Mouse (Mus musculus): ENCODE measurements around the gene Nkiras2. TPM values are rescaled to one million over a fixed set of nuclear protein-coding genes. Genes with fewer than 3 reads are reported as not detected.
"Not testable (repeated sequence)": the region's sequence is repeated elsewhere in the genome, so short reads cannot be mapped to it uniquely, and the experiment has no call there.

Nkiras2 gene
- polyA plus RNA-seq, 1 experiment from 2014 or later: 108 TPM

DNA sequence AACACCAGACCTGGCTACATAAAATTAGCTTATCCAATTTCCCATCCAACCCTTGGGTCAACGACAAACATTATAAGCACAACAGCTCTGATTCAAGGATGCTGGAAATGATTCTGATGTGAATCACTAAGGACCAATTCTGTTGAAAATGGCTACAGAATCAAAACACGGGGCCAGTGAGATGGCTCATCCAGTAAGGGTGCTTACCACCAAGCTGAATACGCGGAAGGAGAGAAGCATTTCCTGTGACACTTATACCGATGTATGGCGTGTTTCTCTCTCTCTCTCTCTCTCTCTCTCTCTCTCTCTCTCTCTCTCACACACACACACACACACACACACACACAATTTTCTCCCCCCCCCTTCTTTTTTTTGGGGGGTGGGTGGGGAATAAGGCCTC is 11.9 kb upstream of the Nkiras2 start:
- H3K4me2 ChIP-seq (ENCODE audit: low read depth, low read length): no peak overlapping the region
- no peak overlapping the region for H3K9ac ChIP-seq (replicated peaks; ENCODE audit: low read depth, low read length)
- H3K4me1 ChIP-seq (ENCODE audit: control insufficient read depth, insufficient read depth, low read length): peaks cover 8% of the 10 kb centered on the region
- no peaks in the 10 kb centered on the region for H3K36me3 ChIP-seq (ENCODE audit: control insufficient read depth, insufficient read depth, low read length)
- no peaks in the 10 kb centered on the region for H3K27me3 ChIP-seq (ENCODE audit: control insufficient read depth, insufficient read depth, low read length)
- no peaks in the 10 kb centered on the region for H3K9me3 ChIP-seq (ENCODE audit: control insufficient read depth, low read length)
- no peak overlapping the region for H3K4me3 ChIP-seq (ENCODE audit: low read depth, low read length)
- 94% methylated on average over 6 of the region's 6 CpGs for WGBS
- H3K27ac ChIP-seq (ENCODE audit: low read depth, low read length): no peak overlapping the region
- ATAC-seq (ENCODE audit: low read depth): no peak

DNA sequence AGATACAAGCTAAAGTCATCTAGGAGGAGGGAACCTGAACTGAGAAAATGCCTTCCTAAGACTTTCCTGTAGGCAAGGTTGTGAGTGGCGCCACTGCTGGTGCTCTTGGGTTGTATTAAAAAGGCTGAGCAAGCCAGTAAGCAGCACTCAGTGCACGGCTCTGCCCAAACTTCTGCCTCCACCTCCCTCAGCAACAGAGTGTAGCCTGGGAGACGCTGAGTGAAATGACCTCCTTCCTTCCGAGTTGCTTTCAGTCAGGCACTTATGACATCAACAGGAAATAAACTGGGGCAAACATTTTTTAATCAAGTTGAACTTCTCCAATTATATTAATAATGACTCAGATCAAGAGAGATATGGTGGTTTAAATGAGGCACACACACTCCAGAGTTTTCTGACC is 10.2 kb upstream of the Nkiras2 start:
- peaks cover 8% of the 10 kb centered on the region for H3K4me1 ChIP-seq (ENCODE audit: control insufficient read depth, insufficient read depth, low read length)
- H3K36me3 ChIP-seq (ENCODE audit: control insufficient read depth, insufficient read depth, low read length): no peaks in the 10 kb centered on the region
- no peaks in the 10 kb centered on the region for H3K9me3 ChIP-seq (ENCODE audit: control insufficient read depth, low read length)
- no peak overlapping the region for H3K4me2 ChIP-seq (ENCODE audit: low read depth, low read length)
- H3K27me3 ChIP-seq (ENCODE audit: control insufficient read depth, insufficient read depth, low read length): no peaks in the 10 kb centered on the region
- H3K4me3 ChIP-seq (ENCODE audit: low read depth, low read length): no peak overlapping the region
- 85% methylated on average over 4 of the region's 4 CpGs for WGBS
- no peak overlapping the region for H3K9ac ChIP-seq (replicated peaks; ENCODE audit: low read depth, low read length)
- no peak overlapping the region for H3K27ac ChIP-seq (ENCODE audit: low read depth, low read length)
- no peak for ATAC-seq (ENCODE audit: low read depth)

GRCm38 (mm10) chr11:100609355-100609996 is 9.6 kb upstream of the Nkiras2 start:
- Histone ChIP-seq H3K9me3 (ENCODE audit: control insufficient read depth, low read length) (no peaks in the 10 kb centered on the region), H3K4me3 (ENCODE audit: low read depth, low read length) (no peak overlapping the region), H3K4me1 (ENCODE audit: control insufficient read depth, insufficient read depth, low read length) (peaks cover 3% of the 10 kb centered on the region), H3K27ac (ENCODE audit: low read depth, low read length) (no peak overlapping the region), H3K36me3 (ENCODE audit: control insufficient read depth, insufficient read depth, low read length) (no peaks in the 10 kb centered on the region), H3K9ac (replicated peaks; ENCODE audit: low read depth, low read length) (no peak overlapping the region), H3K4me2 (ENCODE audit: low read depth, low read length) (no peak overlapping the region), H3K27me3 (ENCODE audit: control insufficient read depth, insufficient read depth, low read length) (no peaks in the 10 kb centered on the region)
- WGBS: 88% methylated on average over 5 of the region's 5 CpGs
- no peak for ATAC-seq (ENCODE audit: low read depth)

DNA sequence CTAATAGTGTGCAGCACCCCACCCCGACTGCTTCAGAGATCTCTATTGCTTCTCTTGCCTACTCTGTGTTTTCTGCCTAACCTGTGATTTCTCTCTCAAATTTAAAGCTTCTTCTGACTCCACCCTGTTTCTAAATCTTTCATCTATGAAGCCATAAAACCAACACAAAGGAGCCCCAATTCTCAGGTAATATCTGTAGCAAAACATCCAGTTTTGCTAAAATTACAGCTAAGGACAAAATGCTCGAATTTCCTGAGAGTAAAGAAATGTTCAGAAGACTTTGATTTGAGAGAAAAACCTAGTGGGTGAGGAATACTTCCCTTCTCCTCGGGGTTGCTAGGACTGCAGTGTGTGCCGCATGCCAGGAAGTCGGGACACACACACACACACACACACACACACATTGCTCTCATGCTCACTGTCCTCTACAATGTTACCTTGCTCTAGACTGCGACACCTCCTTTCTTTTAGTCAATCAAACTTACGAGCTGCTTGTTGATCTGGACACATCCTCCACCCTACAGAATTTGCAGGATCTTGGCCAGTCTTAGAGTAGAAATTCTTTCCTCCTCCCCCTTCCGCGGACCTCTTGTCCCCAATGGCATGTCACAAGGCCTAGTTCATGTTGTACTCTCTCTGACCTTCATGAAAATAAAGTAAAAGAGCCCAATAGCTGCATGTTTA is 8.9 kb upstream of the Nkiras2 start:
- no peaks in the 10 kb centered on the region for H3K9me3 ChIP-seq (ENCODE audit: control insufficient read depth, low read length)
- no peaks in the 10 kb centered on the region; the same call in 1 of the 2 replicates for H3K4me1 ChIP-seq (ENCODE audit: control insufficient read depth, insufficient read depth, low read length)
- H3K4me2 ChIP-seq (ENCODE audit: low read depth, low read length): no peak overlapping the region
- H3K27ac ChIP-seq (ENCODE audit: low read depth, low read length): no peak overlapping the region
- H3K4me3 ChIP-seq (ENCODE audit: low read depth, low read length): no peak overlapping the region
- WGBS: 80% methylated on average over 9 of the region's 9 CpGs
- H3K36me3 ChIP-seq (ENCODE audit: control insufficient read depth, insufficient read depth, low read length): no peaks in the 10 kb centered on the region
- no peak overlapping the region for H3K9ac ChIP-seq (replicated peaks; ENCODE audit: low read depth, low read length)
- H3K27me3 ChIP-seq (ENCODE audit: control insufficient read depth, insufficient read depth, low read length): no peaks in the 10 kb centered on the region
- ATAC-seq (ENCODE audit: low read depth): no peak

GRCm38 (mm10) chr11:100611627-100612026 is 7.4 kb upstream of the Nkiras2 start:
- Histone ChIP-seq H3K4me2 (ENCODE audit: low read depth, low read length) (no peak overlapping the region), H3K9ac (replicated peaks; ENCODE audit: low read depth, low read length) (no peak overlapping the region), H3K27ac (ENCODE audit: low read depth, low read length) (no peak overlapping the region), H3K9me3 (ENCODE audit: control insufficient read depth, low read length) (no peaks in the 10 kb centered on the region), H3K27me3 (ENCODE audit: control insufficient read depth, insufficient read depth, low read length) (no peaks in the 10 kb centered on the region), H3K36me3 (ENCODE audit: control insufficient read depth, insufficient read depth, low read length) (no peaks in the 10 kb centered on the region), H3K4me3 (ENCODE audit: low read depth, low read length) (no peak overlapping the region), H3K4me1 (ENCODE audit: control insufficient read depth, insufficient read depth, low read length) (no peaks in the 10 kb centered on the region; the same call in 1 of the 2 replicates)
- no peak for ATAC-seq (ENCODE audit: low read depth)
- 94% methylated on average over 6 of the region's 6 CpGs for WGBS

GRCm38 (mm10) chr11:100613241-100613640 is 5.8 kb upstream of the Nkiras2 start:
- H3K4me1 ChIP-seq (ENCODE audit: control insufficient read depth, insufficient read depth, low read length): peaks cover 7% of the 10 kb centered on the region
- H3K4me2 ChIP-seq (ENCODE audit: low read depth, low read length): no peak overlapping the region
- H3K27me3 ChIP-seq (ENCODE audit: control insufficient read depth, insufficient read depth, low read length): no peaks in the 10 kb centered on the region
- no peaks in the 10 kb centered on the region for H3K9me3 ChIP-seq (ENCODE audit: control insufficient read depth, low read length)
- no peak overlapping the region for H3K4me3 ChIP-seq (ENCODE audit: low read depth, low read length)
- no peak for ATAC-seq (ENCODE audit: low read depth)
- H3K9ac ChIP-seq (replicated peaks; ENCODE audit: low read depth, low read length): no peak overlapping the region
- no peaks in the 10 kb centered on the region for H3K36me3 ChIP-seq (ENCODE audit: control insufficient read depth, insufficient read depth, low read length)
- 92% methylated on average over 3 of the region's 3 CpGs for WGBS
- no peak overlapping the region for H3K27ac ChIP-seq (ENCODE audit: low read depth, low read length)

- ATAC-seq (ENCODE audit: low read depth): no peak
- no peaks in the 10 kb centered on the region for H3K27me3 ChIP-seq (ENCODE audit: control insufficient read depth, insufficient read depth, low read length)
- WGBS: 85% methylated on average over 5 of the region's 5 CpGs
Observed at GRCm38 (mm10) chr11:100616332-100616731, 2.7 kb upstream of the Nkiras2 start.

GRCm38 (mm10) chr11:100616836-100617235 is 2.2 kb upstream of the Nkiras2 start:
- not testable (repeated sequence) for H3K27me3 ChIP-seq (ENCODE audit: control insufficient read depth, insufficient read depth, low read length); H3K9ac ChIP-seq (replicated peaks; ENCODE audit: low read depth, low read length); H3K4me2 ChIP-seq (ENCODE audit: low read depth, low read length); H3K4me3 ChIP-seq (ENCODE audit: low read depth, low read length); H3K27ac ChIP-seq (ENCODE audit: low read depth, low read length); H3K9me3 ChIP-seq (ENCODE audit: control insufficient read depth, low read length); ATAC-seq (ENCODE audit: low read depth); H3K36me3 ChIP-seq (ENCODE audit: control insufficient read depth, insufficient read depth, low read length)
- peaks cover 11% of the 10 kb centered on the region for H3K4me1 ChIP-seq (ENCODE audit: control insufficient read depth, insufficient read depth, low read length)
- 93% methylated on average over 7 of the region's 7 CpGs for WGBS

More at GRCm38 (mm10) chr11:100616332-100616731, 2.7 kb upstream of the Nkiras2 start:
- H3K4me3 ChIP-seq (ENCODE audit: low read depth, low read length): no peak overlapping the region
- H3K9ac ChIP-seq (replicated peaks; ENCODE audit: low read depth, low read length): no peak overlapping the region
- no peaks in the 10 kb centered on the region for H3K36me3 ChIP-seq (ENCODE audit: control insufficient read depth, insufficient read depth, low read length)
- no peak overlapping the region for H3K27ac ChIP-seq (ENCODE audit: low read depth, low read length)
- H3K4me1 ChIP-seq (ENCODE audit: control insufficient read depth, insufficient read depth, low read length): peaks cover 11% of the 10 kb centered on the region
- H3K4me2 ChIP-seq (ENCODE audit: low read depth, low read length): no peak overlapping the region
- H3K9me3 ChIP-seq (ENCODE audit: control insufficient read depth, low read length): no peaks in the 10 kb centered on the region

GRCm38 (mm10) chr11:100617480-100617879 is 1.6 kb upstream of the Nkiras2 start:
- WGBS: 96% methylated on average over 4 of the region's 4 CpGs
- Histone ChIP-seq H3K4me3 (ENCODE audit: low read depth, low read length) (no peak overlapping the region), H3K36me3 (ENCODE audit: control insufficient read depth, insufficient read depth, low read length) (no peaks in the 10 kb centered on the region), H3K27me3 (ENCODE audit: control insufficient read depth, insufficient read depth, low read length) (no peaks in the 10 kb centered on the region), H3K27ac (ENCODE audit: low read depth, low read length) (no peak overlapping the region), H3K4me2 (ENCODE audit: low read depth, low read length) (peak overlapping the region; percentile 63; the same call in 1 of the 2 replicates), H3K9me3 (ENCODE audit: control insufficient read depth, low read length) (no peaks in the 10 kb centered on the region), H3K9ac (replicated peaks; ENCODE audit: low read depth, low read length) (no peak overlapping the region), H3K4me1 (ENCODE audit: control insufficient read depth, insufficient read depth, low read length) (peaks cover 11% of the 10 kb centered on the region)
- no peak for ATAC-seq (ENCODE audit: low read depth)

Data from neural tube, embryonic 14.5 days (tissue).